Mouse (Mus musculus) myocyte (in vitro differentiated cells): ENCODE measurements around the gene Ggt6. TPM values are rescaled to one million over a fixed set of nuclear protein-coding genes. Genes with fewer than 3 reads are reported as not detected.

ENCODE experiments used
- H3K27me3 ChIP-seq: one replicate; pipeline ENCODE4 v1.6.1; 2011; ENCODE audit not compliant: control insufficient read depth, insufficient read depth, insufficient read length
- H3K36me3 ChIP-seq: one replicate; pipeline ENCODE4 v1.6.1; 2011; ENCODE audit not compliant: control insufficient read depth, insufficient read depth
- H3K4me2 ChIP-seq: one replicate; pipeline ENCODE4 v1.6.1; 2011; ENCODE audit warnings: low read depth, control low read depth
- H3K4me3 ChIP-seq: one replicate; pipeline ENCODE4 v1.5.1; 2011; ENCODE audit warnings: mild to moderate bottlenecking, control low read depth, moderate library complexity
- H3K79me2 ChIP-seq: one replicate; pipeline ENCODE4 v1.6.1; 2011; ENCODE audit not compliant: control insufficient read depth, insufficient read depth
- H3ac ChIP-seq: one replicate; pipeline ENCODE4 v1.6.1; 2011; ENCODE audit not compliant: control insufficient read depth, insufficient read length
- CEBPB ChIP-seq: IDR thresholded peaks from 2 replicates; pipeline ENCODE4 v1.6.1; 2011; ENCODE audit warnings: mild to moderate bottlenecking, moderate library complexity; ENCODE audit not compliant: poor library complexity, insufficient read depth, severe bottlenecking
- E2F4 ChIP-seq: IDR thresholded peaks from one replicate; pipeline ENCODE4 v1.6.1; 2011; ENCODE audit warnings: mild to moderate bottlenecking, control low read depth, moderate library complexity; ENCODE audit not compliant: insufficient read depth
- MAX ChIP-seq: IDR thresholded peaks from one replicate; pipeline ENCODE4 v1.6.1; 2011; ENCODE audit warnings: low read depth, mild to moderate bottlenecking, control low read depth
- MYOD1 ChIP-seq, 3 experiments: IDR thresholded peaks; one replicate each; pipeline ENCODE4 v1.6.1; 2011; ENCODE audit warnings: control low read depth in 2 of 3, low read depth in 2 of 3, mild to moderate bottlenecking in 2 of 3, moderate library complexity in 1 of 3; ENCODE audit not compliant: insufficient read length in 2 of 3, control insufficient read depth in 1 of 3
- MYOG ChIP-seq, 3 experiments: IDR thresholded peaks; one replicate each; pipeline ENCODE4 v1.6.1; 2011; ENCODE audit warnings: control low read depth in 2 of 3, low read depth in 2 of 3, mild to moderate bottlenecking in 2 of 3; ENCODE audit not compliant: insufficient read length in 2 of 3, control insufficient read depth in 1 of 3, insufficient read depth in 1 of 3
- POLR2A ChIP-seq: IDR thresholded peaks from one replicate; pipeline ENCODE4 v1.6.1; 2011; ENCODE audit warnings: low read depth, mild to moderate bottlenecking, control low read depth, moderate library complexity; ENCODE audit not compliant: insufficient read length
- POLR2AphosphoS2 ChIP-seq: IDR thresholded peaks from one replicate; pipeline ENCODE4 v1.6.1; 2011; ENCODE audit warnings: low read depth, control low read depth; ENCODE audit not compliant: insufficient read length
- REST ChIP-seq: IDR thresholded peaks from one replicate; pipeline ENCODE4 v1.6.1; 2011; ENCODE audit warnings: mild to moderate bottlenecking, control low read depth, moderate library complexity; ENCODE audit not compliant: insufficient read depth, insufficient read length
- SRF ChIP-seq: IDR thresholded peaks from one replicate; pipeline ENCODE4 v1.6.1; 2011; ENCODE audit warnings: low read depth; ENCODE audit not compliant: control insufficient read depth, insufficient read length
- TCF12 ChIP-seq: IDR thresholded peaks from one replicate; pipeline ENCODE4 v1.6.1; 2011; ENCODE audit warnings: mild to moderate bottlenecking, control low read depth; ENCODE audit not compliant: poor library complexity, insufficient read depth, severe bottlenecking
- TCF3 ChIP-seq: IDR thresholded peaks from one replicate; pipeline ENCODE4 v1.6.1; 2011; ENCODE audit warnings: low read depth, control low read depth; ENCODE audit not compliant: insufficient read length
- USF1 ChIP-seq: IDR thresholded peaks from one replicate; pipeline ENCODE4 v1.6.1; 2011; ENCODE audit warnings: low read depth, mild to moderate bottlenecking, control low read depth, moderate library complexity
- polyA plus RNA-seq: library from polyadenylated mRNA; unstranded; fragments of >200 nt; fragmentation: generic; extraction: Trizol; gene quantifications from one replicate; pipeline ENCODE4 v1.2.1, GENCODE M21; 2012; ENCODE audit warnings: missing spikeins

Ggt6 gene
- polyA plus RNA-seq, result not detected

GRCm38 (mm10) chr11:72434963-72435693, at the start of gene Ggt6:
Ggt6 (plus strand) TSS chr11:72435526.
- H3K27me3 ChIP-seq, result peaks cover 8% of the 10 kb centered on the region
- no peak within 1 kb of the TSS for H3ac ChIP-seq
- H3K4me2 ChIP-seq, result no peak within 1 kb of the TSS
- no peak within 1 kb of the TSS for H3K4me3 ChIP-seq
- no peak for TF ChIP-seq TCF3
- no peak for TF ChIP-seq CEBPB
- no peaks in the 10 kb centered on the region for H3K79me2 ChIP-seq
- no peaks in the 10 kb centered on the region for H3K36me3 ChIP-seq

- Histone ChIP-seq H3K4me3 (no peak overlapping the region), H3K36me3 (no peaks in the 10 kb centered on the region)
- no peak for TF ChIP-seq USF1
- TF ChIP-seq TCF12, result no peak
- TF ChIP-seq CEBPB, result no peak
- TF ChIP-seq TCF3, result no peak
- no peak for TF ChIP-seq E2F4
- no peak for TF ChIP-seq POLR2A
- no peak for TF ChIP-seq SRF
Observed at GRCm38 (mm10) chr11:72388113-72388529, 47.2 kb upstream of the Ggt6 start.

GRCm38 (mm10) chr11:72389407-72390142, 45.8 kb upstream of the Ggt6 start:
- H3K36me3 ChIP-seq, result no peaks in the 10 kb centered on the region
- H3K4me3 ChIP-seq, result no peak overlapping the region
- no peak overlapping the region for H3K4me2 ChIP-seq
- H3K79me2 ChIP-seq, result no peaks in the 10 kb centered on the region
- H3K27me3 ChIP-seq, result no peaks in the 10 kb centered on the region
- no peak overlapping the region for H3ac ChIP-seq
- TF ChIP-seq MYOD1 (IDR thresholded peaks at IDR 0.05; ENCODE audit: control insufficient read depth in 1 of 3, insufficient read length in 2 of 3, low read depth in 2 of 3) (no peak), REST (no peak), CEBPB (no peak), TCF3 (no peak), USF1 (no peak), POLR2AphosphoS2 (no peak), E2F4 (no peak), SRF (no peak), MAX (no peak), TCF12 (no peak), MYOG (IDR thresholded peaks at IDR 0.05; ENCODE audit: control insufficient read depth in 1 of 3, insufficient read depth in 1 of 3, insufficient read length in 2 of 3, low read depth in 2 of 3) (no peak), POLR2A (no peak)

More at GRCm38 (mm10) chr11:72388113-72388529, 47.2 kb upstream of the Ggt6 start:
- H3K79me2 ChIP-seq, result no peaks in the 10 kb centered on the region
- H3K4me2 ChIP-seq, result no peak overlapping the region
- H3K27me3 ChIP-seq, result no peaks in the 10 kb centered on the region
- no peak overlapping the region for H3ac ChIP-seq

- H3K36me3 ChIP-seq, result no peaks in the 10 kb centered on the region
Observed at GRCm38 (mm10) chr11:72391181-72391580, 44.1 kb upstream of the Ggt6 start.

GRCm38 (mm10) chr11:72393243-72393642, 42.1 kb upstream of the Ggt6 start:
- no peak overlapping the region for H3K4me2 ChIP-seq
- H3K4me3 ChIP-seq, result no peak overlapping the region
- no peak overlapping the region for H3ac ChIP-seq
- H3K79me2 ChIP-seq, result no peaks in the 10 kb centered on the region
- H3K36me3 ChIP-seq, result no peaks in the 10 kb centered on the region
- H3K27me3 ChIP-seq, result no peaks in the 10 kb centered on the region
- TF ChIP-seq SRF (no peak), MYOD1 (IDR thresholded peaks at IDR 0.05; ENCODE audit: control insufficient read depth in 1 of 3, insufficient read length in 2 of 3, low read depth in 2 of 3) (no peak)

More at GRCm38 (mm10) chr11:72391181-72391580, 44.1 kb upstream of the Ggt6 start:
- TF ChIP-seq TCF3 (no peak), REST (no peak)
- H3K4me2 ChIP-seq, result no peak overlapping the region
- H3K79me2 ChIP-seq, result no peaks in the 10 kb centered on the region
- H3K4me3 ChIP-seq, result no peak overlapping the region
- H3ac ChIP-seq, result no peak overlapping the region
- H3K27me3 ChIP-seq, result no peaks in the 10 kb centered on the region
